Comparison of ENCODE assay signal across 25 mouse cellular contexts in genomic region chr13:91415896-91416295, GRCm38 (mm10). TPM values are rescaled to one million over a fixed set of nuclear protein-coding genes. Genes with fewer than 3 reads are reported as not detected.
DNase-seq lines count a peak whose midpoint lies in the region; ATAC-seq and TF ChIP-seq lines count a peak whose summit lies in the region.
"Had no signal": no experiment of that assay in that cellular context is flagged by ENCODE, and none has a peak within 500 bp of the region (broad histone marks: within the 10 kb centered on the region; RNA-seq: fewer than 3 reads in every experiment).

No protein-coding gene starts in this region.

- no peak overlapping the region for H3K9ac ChIP-seq in heart, embryonic 11.5 days (ENCODE audit: low read depth, low read length)
- no peak overlapping the region for H3K9ac ChIP-seq in MEL (ENCODE audit: control insufficient read depth, low read depth, low read length, poor library complexity, severe bottlenecking)
- no peak overlapping the region for H3K9ac ChIP-seq in midbrain, embryonic 16.5 days (ENCODE audit: low read depth, low read length)

- H3K27me3 ChIP-seq in heart, embryonic 10.5 days (ENCODE audit: insufficient read depth, poor library complexity, severe bottlenecking) = peaks cover 5% of the 10 kb centered on the region; the same call in 1 of the 2 replicates
- H3K27me3 ChIP-seq in heart, embryonic 11.5 days (ENCODE audit: control insufficient read depth, insufficient read depth, low read length) = no peaks in the 10 kb centered on the region
- no peaks in the 10 kb centered on the region for H3K27me3 ChIP-seq in MEL (ENCODE audit: control insufficient read depth in 1 of 2, insufficient read depth in 2 of 2, low read length in 2 of 2)
- H3K27me3 ChIP-seq in midbrain, embryonic 16.5 days (ENCODE audit: control insufficient read depth, insufficient read depth, low read depth, low read length) = no peaks in the 10 kb centered on the region
- H3K27me3 ChIP-seq: CH12.LX, Patski had no signal

- no peaks in the 10 kb centered on the region for H3K36me3 ChIP-seq in heart, embryonic 10.5 days
- H3K36me3 ChIP-seq in heart, embryonic 11.5 days (ENCODE audit: control insufficient read depth, insufficient read depth, low read length) = no peaks in the 10 kb centered on the region
- H3K36me3 ChIP-seq in MEL (ENCODE audit: control insufficient read depth in 1 of 2, insufficient read depth in 2 of 2, low read length in 2 of 2) = peaks cover 0 to 22% of the 10 kb centered on the region in 2 experiments; a peak in 2 of 4 replicates
- no peaks in the 10 kb centered on the region for H3K36me3 ChIP-seq in midbrain, embryonic 16.5 days (ENCODE audit: control insufficient read depth, insufficient read depth, low read length)
- H3K36me3 ChIP-seq: G1E had no signal

- ATAC-seq in heart, embryonic 11.5 days (replicated peaks; ENCODE audit: insufficient number of reproducible peaks, low FRiP score, low TSS enrichment) = no peak
- ATAC-seq in midbrain, embryonic 16.5 days = no peak
- ATAC-seq: activated CD4-positive, CD25-positive, alpha-beta regulatory T cell, adult 4 months; CD4-positive, CD25-positive, alpha-beta regulatory T cell, adult 4 months; Patski had no signal

- no peak overlapping the region for H3K4me2 ChIP-seq in heart, embryonic 11.5 days
- no peak overlapping the region for H3K4me2 ChIP-seq in midbrain, embryonic 16.5 days (ENCODE audit: low read length)

- WGBS in heart, embryonic 10.5 days = 60% methylated on average over 4 of the region's 4 CpGs
- 64% methylated on average over 4 of the region's 4 CpGs for WGBS in heart, embryonic 11.5 days (ENCODE audit: insufficient replicate concordance)
- 77% methylated on average over 4 of the region's 4 CpGs for WGBS in midbrain, embryonic 16.5 days

- TF ChIP-seq POLR2A in MEL (IDR thresholded peaks at IDR 0.05; ENCODE audit: control insufficient read depth in 1 of 2, insufficient read depth in 1 of 2, low read depth in 1 of 2, low read length in 2 of 2, poor library complexity in 1 of 2) = no peak

- H3K79me2 ChIP-seq in MEL (ENCODE audit: control insufficient read depth, insufficient read depth, low read length, poor library complexity) = no peaks in the 10 kb centered on the region

- no peak for TF ChIP-seq CTCF in MEL (IDR thresholded peaks at IDR 0.05 in 2 of 3, conservative IDR thresholded peaks at IDR 0.05 in 1 of 3; ENCODE audit: control insufficient read depth in 1 of 3, insufficient read depth in 1 of 3, low read depth in 2 of 3, low read length in 3 of 3, poor library complexity in 1 of 3, severe bottlenecking in 1 of 3)

- H3K4me1 ChIP-seq in heart, embryonic 10.5 days = no peaks in the 10 kb centered on the region
- no peaks in the 10 kb centered on the region for H3K4me1 ChIP-seq in heart, embryonic 11.5 days (ENCODE audit: control insufficient read depth, insufficient read depth, low read length)
- peaks cover 17 to 24% of the 10 kb centered on the region in 2 experiments for H3K4me1 ChIP-seq in MEL (ENCODE audit: control insufficient read depth in 1 of 2, insufficient read depth in 2 of 2, low read length in 2 of 2)
- H3K4me1 ChIP-seq in midbrain, embryonic 16.5 days (ENCODE audit: control insufficient read depth, insufficient read depth, low read length) = peaks cover 4% of the 10 kb centered on the region

- peak; percentile 67 for DNase-seq in heart, embryonic 10.5 days (ENCODE audit: low spot score)
- DNase-seq in 3134 (ENCODE audit: extremely low read depth, insufficient read length, low spot score) (peak; percentile 5), 416B (ENCODE audit: low read depth) (peak; percentile 63), MEL (ENCODE audit: low read depth, low spot score) (peak; percentile 21)
- DNase-seq in cerebellum, adult 18-20 months = no peak
- DNase-seq in layer of hippocampus, adult 8-10 months (ENCODE audit: low spot score in 2 of 2) = no peak
- DNase-seq: adrenal gland, adult 2 months; adrenal gland, adult 8-10 months; adrenal gland, postnatal 10 days; adrenal gland, postnatal 14 days; adrenal gland, postnatal 25 days; adrenal gland, postnatal 36 days; B cell, adult 2 months; cerebellum, adult 11 months; cerebellum, adult 11-12 months; cerebellum, adult 2 months; cerebellum, adult 8-10 months; cerebellum, adult 9-10 months had no signal

- no peak for TF ChIP-seq EP300 in MEL (IDR thresholded peaks at IDR 0.05; ENCODE audit: low read depth in 1 of 2, low read length in 2 of 2)

- no peaks in the 10 kb centered on the region for H3K9me3 ChIP-seq in heart, embryonic 10.5 days
- H3K9me3 ChIP-seq in heart, embryonic 11.5 days (replicated peaks; ENCODE audit: control insufficient read depth, low read length) = no peaks in the 10 kb centered on the region
- H3K9me3 ChIP-seq in MEL (replicated peaks; ENCODE audit: insufficient read depth, low read length) = no peaks in the 10 kb centered on the region
- H3K9me3 ChIP-seq in midbrain, embryonic 16.5 days (replicated peaks; ENCODE audit: control insufficient read depth, low read length, poor library complexity, severe bottlenecking) = no peaks in the 10 kb centered on the region
- H3K9me3 ChIP-seq: G1E had no signal

- no peak overlapping the region for H3K27ac ChIP-seq in heart, embryonic 10.5 days
- no peak overlapping the region for H3K27ac ChIP-seq in heart, embryonic 11.5 days (ENCODE audit: low read depth, low read length)
- H3K27ac ChIP-seq in MEL (ENCODE audit: control insufficient read depth, low read depth, low read length) = no peak overlapping the region
- H3K27ac ChIP-seq in midbrain, embryonic 16.5 days (ENCODE audit: low read length) = no peak overlapping the region

- no peak overlapping the region for H3K4me3 ChIP-seq in heart, embryonic 10.5 days
- no peak overlapping the region for H3K4me3 ChIP-seq in heart, embryonic 11.5 days (ENCODE audit: low read depth, low read length)
- no peak overlapping the region for H3K4me3 ChIP-seq in MEL (ENCODE audit: control insufficient read depth in 1 of 2, insufficient read depth in 1 of 2, low read depth in 2 of 2, low read length in 2 of 2)
- no peak overlapping the region for H3K4me3 ChIP-seq in midbrain, embryonic 16.5 days (ENCODE audit: low read depth, low read length)

- no peak for TF ChIP-seq RAD21 in MEL (IDR thresholded peaks at IDR 0.05; ENCODE audit: low read depth, low read length)

TF ChIP-seq in MEL, 35 proteins besides CTCF, POLR2A, EP300 and RAD21:
- TF ChIP-seq RCOR1 (IDR thresholded peaks at IDR 0.05; ENCODE audit: low read depth, low read length) (no peak), ZMIZ1 (IDR thresholded peaks at IDR 0.05; ENCODE audit: low read depth, low read length) (no peak), MAZ (IDR thresholded peaks at IDR 0.05; ENCODE audit: low read depth, low read length) (no peak), ELF1 (IDR thresholded peaks at IDR 0.05; ENCODE audit: low read depth, low read length) (no peak), JUND (IDR thresholded peaks at IDR 0.05; ENCODE audit: low read depth, low read length) (no peak), TCF12 (IDR thresholded peaks at IDR 0.05; ENCODE audit: low read depth, low read length) (no peak), ZC3H11A (IDR thresholded peaks at IDR 0.05; ENCODE audit: low read depth, low read length) (no peak), NRF1 (IDR thresholded peaks at IDR 0.05; ENCODE audit: insufficient read depth, low read depth, low read length, poor library complexity, severe bottlenecking) (no peak)
TF ChIP-seq in MEL: peak in this region for 0.

RNA-seq across cellular contexts. Expression of gene Ssbp2, which starts 44.2 kb away (rescaled TPM):
- polyA plus RNA-seq in heart, embryonic 10.5 days (2016; fragmentation: Nextera tagmentation; extraction: Ambion mirVana) = 94.4 and 110 TPM in 2 replicates
- 96.0 and 97.8 TPM in 2 replicates for polyA plus RNA-seq in heart, embryonic 11.5 days (2014; fragmentation: Nextera tagmentation; extraction: Ambion mirVana)
- total RNA-seq in MEL (2012; rRNA removed) = 12.6 and 14.3 TPM in 2 replicates
- polyA plus RNA-seq in MEL (2012; ENCODE audit: insufficient read depth in 1 of 2, insufficient read length in 2 of 2, low read depth in 1 of 2, low replicate concordance in 2 of 2, missing spikeins in 1 of 2) = 10 to 100 TPM in 1 of 2 experiments, not detected in 1; 38.4 TPM
- polyA plus RNA-seq in midbrain, embryonic 16.5 days (2015; fragmentation: Nextera tagmentation; extraction: Ambion mirVana) = 227 and 255 TPM in 2 replicates
- total RNA-seq in layer of hippocampus, adult 8-10 months (2022) = 100 to 1,000 TPM; 127 to 141 (median 133) TPM

Comparison
In these comparisons a context has a peak if more than half of its experiments do, and no peak if none do; other contexts are left out.
1. DNase-seq: peak in heart, embryonic 10.5 days (single experiment), 3134 (single experiment), 416B (single experiment) and MEL (single experiment); none in cerebellum, adult 18-20 months (0 of 2) and layer of hippocampus, adult 8-10 months (0 of 2).